Mouse (Mus musculus) cerebellum, adult 2 months (tissue): ENCODE measurements around the gene Slc16a5.

Source experiments
- CTCF ChIP-seq: fragments of 200-500 bp; IDR thresholded peaks from 2 replicates; pipeline ENCODE4 v1.5.1; 2011; ENCODE audit warnings: low read depth, mild to moderate bottlenecking, control low read depth, low read length, moderate library complexity, borderline replicate concordance; ENCODE audit not compliant: insufficient read depth
- POLR2A ChIP-seq: fragments of 200-500 bp; IDR thresholded peaks from 2 replicates; pipeline ENCODE4 v1.6.1; 2011; ENCODE audit warnings: low read length, control low read depth, borderline replicate concordance; ENCODE audit not compliant: insufficient read depth

DNA sequence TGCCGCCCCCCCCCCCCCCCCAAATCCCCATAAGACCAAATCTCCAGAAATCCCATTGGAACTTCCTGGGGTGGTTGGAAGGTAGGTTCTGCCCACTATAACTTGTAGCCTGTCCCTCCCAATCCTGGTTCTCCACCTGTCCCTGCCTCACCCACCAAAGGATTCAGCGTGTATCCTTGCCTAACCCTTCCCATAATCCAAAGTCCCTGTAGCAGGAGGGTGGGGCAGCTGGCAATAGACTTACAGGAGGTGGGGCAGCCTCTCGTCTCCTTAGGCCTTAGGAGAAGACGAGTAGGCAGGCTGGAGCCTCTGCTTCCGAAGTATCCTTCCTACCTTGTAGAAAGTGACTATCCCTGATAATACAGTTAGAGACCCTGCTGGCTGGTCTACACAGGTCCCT lies 6.1 kb upstream of the Slc16a5 start:
- TF ChIP-seq CTCF (no peak), POLR2A (no peak)
